Mouse (Mus musculus) c-Kit-positive CD71-positive TER-119-positive erythroid progenitor cells, embryonic 14.5 days (primary cell): ENCODE data around the gene Gm20458.

Experiments used
- DNase-seq: peaks from one replicate; pipeline ENCODE4 v3.0.0-alpha.2; 2013; ENCODE audit warnings: low spot score

The Gm20458 gene

DNA sequence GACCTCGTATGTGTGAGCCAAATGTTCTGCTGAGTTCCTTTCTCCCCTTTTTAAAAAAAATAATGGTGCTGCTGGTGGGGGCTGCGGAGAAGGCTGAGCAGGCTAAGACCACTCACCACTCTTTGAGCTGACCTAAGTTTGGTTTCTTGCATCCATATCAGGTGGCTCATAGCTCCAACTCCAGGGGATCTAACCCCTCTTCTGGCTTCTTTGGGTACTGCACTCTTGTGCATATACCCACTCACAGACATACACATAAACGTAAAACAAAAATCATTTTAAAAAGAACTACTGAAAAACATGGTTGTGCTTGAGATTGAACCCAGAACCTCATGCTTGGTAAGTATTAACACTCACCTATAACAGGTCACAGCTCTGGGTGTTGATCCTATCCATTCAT is 44.2 kb downstream of the Gm20458 start:
- DNase-seq, result no peak

- DNase-seq, result no peak
Observed at GRCm38 (mm10) chr2:164505619-164506347, 45.0 kb downstream of the Gm20458 start.

- no peak for DNase-seq
Observed at GRCm38 (mm10) chr2:164507811-164508210, 47.0 kb downstream of the Gm20458 start.

- no peak for DNase-seq
Observed at GRCm38 (mm10) chr2:164510621-164511190, 49.9 kb downstream of the Gm20458 start.

DNA sequence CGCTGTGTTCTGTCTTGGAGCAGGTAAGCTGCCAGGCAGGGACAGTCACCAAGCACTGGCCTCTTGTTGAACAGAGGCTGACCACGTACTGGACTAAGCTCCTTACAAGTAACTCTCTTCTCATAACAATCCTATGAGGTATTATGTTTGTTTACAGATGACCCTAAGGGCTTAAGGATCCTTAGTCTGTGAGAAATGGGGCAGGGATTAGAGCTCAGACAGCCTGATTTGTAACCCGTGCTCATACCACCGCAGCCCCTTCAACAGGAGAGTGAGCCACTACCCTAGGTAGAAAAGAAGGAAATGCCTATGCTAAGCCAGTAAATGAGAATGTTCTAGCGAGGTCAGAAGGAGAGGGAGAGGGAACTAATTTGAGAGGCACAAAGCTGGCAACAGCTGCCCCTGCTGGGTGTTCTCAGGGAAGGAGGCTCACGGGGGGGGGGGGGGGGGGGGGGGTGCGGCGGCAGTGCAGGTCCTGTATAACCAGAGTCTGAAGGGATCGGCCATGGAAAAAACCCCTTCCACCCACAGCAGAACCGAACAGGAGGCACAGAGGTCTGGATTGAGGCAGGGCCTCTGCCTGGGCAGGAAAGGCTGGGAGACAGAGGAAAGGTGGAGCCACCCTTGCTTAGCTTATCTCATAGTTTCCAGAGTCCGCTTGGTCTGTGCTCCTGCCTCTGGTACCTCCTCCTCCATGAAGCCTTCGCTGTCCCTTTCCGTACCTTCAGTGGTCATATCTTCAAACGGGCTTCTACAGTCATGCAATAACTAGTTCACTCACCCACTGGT is 51.5 kb downstream of the Gm20458 start:
- DNase-seq, result peak; percentile 20

DNA sequence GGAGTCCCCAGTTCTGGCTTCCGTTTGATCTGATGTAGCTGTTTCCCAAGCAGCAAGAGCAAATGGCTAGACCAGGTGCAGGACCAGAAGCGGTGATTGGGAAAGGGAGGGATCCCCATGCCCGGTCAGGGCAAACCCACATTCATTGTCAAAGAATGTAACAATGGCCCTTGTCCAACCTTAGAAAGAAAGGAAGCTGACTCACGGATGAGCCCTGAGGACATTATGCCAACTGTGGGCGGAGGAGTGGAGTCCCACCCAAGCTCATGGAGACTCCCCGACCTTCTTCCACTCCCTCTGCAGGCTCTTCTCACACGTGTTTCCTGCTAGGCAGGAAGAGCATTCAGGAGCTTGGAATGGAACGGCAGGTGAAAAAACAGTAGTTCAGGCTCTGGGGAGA is 52.6 kb downstream of the Gm20458 start:
- DNase-seq, result no peak

DNA sequence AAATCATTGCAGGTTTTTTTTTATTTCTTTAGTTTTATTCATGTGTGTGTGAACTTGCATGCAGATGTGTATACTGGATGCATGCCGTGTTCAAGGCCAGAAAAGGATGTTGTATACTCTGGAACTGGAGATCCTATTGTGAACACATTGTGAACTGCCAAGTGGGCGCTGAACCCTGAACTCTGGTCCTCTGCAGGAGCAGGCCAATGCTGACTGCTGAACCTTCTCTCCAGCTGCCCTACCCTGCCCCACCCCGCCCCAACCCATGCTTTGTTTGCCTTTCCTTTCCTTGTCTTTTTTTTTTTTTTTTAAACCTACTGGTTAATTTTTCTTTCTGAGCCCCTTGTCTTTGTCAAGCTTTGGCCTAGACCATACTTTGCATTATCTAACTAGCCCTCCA is 54.1 kb downstream of the Gm20458 start:
- DNase-seq, result no peak

- no peak for DNase-seq
Observed at GRCm38 (mm10) chr2:164515897-164516296, 55.1 kb downstream of the Gm20458 start.

- no peak for DNase-seq
Observed at GRCm38 (mm10) chr2:164516592-164516991, 55.8 kb downstream of the Gm20458 start.

GRCm38 (mm10) chr2:164517485-164518221 is 56.9 kb downstream of the Gm20458 start:
- DNase-seq, result peak; percentile 41

DNA sequence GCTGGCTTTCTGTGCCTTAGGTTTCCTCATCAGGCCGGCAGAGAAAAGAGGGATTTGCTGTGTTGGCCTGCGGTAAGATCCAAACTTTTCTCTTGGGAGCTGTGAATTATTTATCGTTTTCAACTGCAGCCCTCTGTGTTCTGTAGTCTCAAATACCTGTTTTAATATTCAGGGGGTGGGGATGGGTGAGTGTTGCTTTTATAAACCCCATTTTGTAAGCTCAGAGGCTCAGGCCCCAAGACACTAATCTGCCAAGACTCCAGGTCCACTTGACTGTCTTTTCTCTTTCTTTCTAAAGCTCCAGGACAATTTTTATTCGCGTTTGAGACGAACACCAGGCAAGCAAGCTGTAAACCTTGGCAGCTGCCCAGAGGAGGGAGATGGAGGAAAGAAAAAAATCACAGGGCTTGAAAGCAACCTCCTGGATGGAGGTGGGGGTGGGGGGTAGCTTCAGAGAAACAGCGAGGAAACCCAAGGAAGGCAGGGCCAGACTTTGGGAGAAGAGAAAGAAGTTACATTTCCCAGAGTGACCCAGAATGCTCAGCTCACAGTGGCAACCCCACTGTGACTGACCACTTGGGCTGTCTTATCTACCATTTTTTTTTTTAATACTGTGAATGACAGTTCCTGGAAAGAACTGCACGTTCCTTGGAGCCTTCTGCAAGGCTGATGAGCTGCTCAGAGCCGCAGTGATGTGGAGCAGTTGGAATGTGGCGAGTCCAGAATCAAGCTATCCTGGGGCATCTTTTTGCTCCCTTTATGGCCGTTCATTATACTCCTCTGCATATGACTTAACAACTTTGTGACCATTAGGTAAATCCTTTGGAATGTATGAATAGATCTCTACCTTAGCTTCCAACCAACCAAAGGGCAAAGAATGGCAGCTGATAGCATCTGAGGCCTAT is 57.8 kb downstream of the Gm20458 start:
- DNase-seq, result no peak

GRCm38 (mm10) chr2:164519171-164519526 is 58.4 kb downstream of the Gm20458 start:
- no peak for DNase-seq

- DNase-seq, result no peak
Observed at GRCm38 (mm10) chr2:164520782-164521181, 60.0 kb downstream of the Gm20458 start.

DNA sequence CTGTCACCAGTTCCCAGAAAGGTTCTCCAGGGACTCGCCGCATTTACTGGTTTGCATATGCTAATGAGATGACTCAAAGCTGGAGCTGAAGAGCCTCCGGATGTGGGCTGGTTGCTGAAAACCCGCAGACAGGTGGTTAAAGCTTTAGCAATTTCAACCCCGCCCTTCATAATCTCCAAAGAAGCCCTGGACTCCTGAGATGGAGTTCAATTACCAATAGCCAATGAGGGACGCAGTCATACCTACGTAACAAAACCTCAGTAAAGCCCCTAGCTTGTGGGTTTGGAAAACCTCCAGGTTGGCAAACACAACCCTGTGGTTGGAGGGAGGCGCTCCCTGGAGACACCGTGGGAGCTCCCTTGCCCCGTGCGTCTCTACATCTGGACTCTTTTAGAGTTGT is 61.1 kb downstream of the Gm20458 start:
- no peak for DNase-seq

DNA sequence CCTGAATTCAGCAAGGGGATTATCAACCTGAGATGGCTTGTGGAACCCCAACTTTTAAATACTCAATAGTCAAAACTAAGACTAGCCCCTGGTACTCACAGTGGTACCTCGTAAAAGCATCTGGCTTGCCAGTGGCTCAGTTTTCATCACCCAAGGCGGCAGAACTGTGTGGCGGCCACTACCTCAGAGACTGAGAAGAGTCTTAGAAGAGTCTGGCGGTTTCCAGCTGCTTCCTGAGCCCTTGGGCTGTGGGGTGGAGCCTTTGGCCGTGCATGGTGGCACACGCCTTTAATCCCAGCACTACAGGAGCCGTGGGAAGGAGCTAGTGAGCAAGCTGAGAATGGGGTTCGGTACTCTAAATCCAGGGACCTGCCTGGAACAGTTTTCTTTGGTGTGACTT is 61.5 kb downstream of the Gm20458 start:
- DNase-seq, result no peak

DNA sequence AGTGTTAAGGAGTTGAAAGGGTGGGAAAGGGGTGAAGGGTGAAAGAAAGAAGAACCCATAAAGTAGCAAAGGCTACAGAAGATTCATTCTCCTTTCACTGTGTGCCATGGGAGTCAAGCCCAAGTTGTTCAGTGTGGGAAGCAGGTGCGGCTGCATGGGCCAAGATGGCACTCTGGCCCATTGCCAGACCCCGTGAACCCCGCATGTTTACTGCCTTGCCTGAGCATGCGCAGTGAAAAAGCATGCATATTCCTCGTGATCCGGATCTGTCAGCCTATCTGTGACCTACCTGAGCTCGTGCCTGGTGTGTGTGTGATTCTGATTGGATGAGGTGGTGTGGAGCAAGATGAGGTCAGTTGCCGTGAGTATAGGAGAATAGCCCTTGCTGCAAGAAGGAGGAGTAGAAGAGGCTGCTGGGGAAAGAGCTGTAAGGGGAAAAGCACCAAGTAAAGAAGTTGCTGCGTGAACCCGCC is 62.6 kb downstream of the Gm20458 start:
- no peak for DNase-seq

DNA sequence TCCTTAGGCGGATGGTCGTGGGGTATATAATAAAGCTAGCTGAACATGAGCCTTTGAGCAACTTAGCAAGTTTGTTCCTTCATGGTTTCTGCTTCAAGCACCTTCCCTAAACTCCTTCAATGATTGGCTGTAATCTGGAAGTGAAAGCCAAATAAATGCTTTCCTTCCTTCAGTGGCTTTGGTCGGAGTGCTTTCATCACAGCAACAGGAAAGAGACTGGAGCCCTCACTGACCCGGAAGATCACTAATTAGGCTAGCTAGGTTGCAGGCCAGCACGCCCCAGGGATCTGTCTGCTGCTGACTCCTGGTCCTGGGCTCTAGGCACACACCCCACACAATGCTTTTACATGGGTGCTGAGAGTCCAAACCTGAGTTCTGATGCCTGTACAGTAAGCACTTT is 67.8 kb downstream of the Gm20458 start:
- DNase-seq, result no peak

GRCm38 (mm10) chr2:164531169-164531568 is 70.4 kb downstream of the Gm20458 start:
- DNase-seq, result peak; percentile 53

DNA sequence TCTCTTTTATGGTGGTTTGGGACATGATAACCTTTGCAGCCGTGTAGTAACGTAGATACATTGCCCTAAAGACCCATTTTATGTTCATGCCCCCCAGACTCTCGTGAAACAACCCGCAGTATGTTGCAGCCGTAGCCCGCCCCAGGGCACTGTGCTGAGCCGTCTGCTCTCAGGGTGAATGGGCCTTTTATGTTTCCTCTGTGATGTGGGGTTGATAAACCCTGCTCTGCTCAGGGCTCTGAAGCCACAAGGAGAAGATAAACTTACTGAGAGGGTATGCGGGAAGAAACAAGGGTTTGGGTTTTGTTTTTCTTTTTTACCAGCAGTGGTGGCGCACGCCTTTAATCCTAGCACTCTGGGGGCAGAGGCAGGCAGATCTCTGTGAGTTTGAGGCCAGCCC is 73.5 kb downstream of the Gm20458 start:
- DNase-seq, result no peak

GRCm38 (mm10) chr2:164537003-164537402 is 76.2 kb downstream of the Gm20458 start:
- DNase-seq, result no peak
